Mouse (Mus musculus) heart, postnatal 10 days (tissue): ENCODE results near the gene BC030870. TPM values are rescaled to one million over a fixed set of nuclear protein-coding genes. Genes with fewer than 3 reads are reported as not detected.
"Not testable (repeated sequence)": the region's sequence is repeated elsewhere in the genome, so short reads cannot be mapped to it uniquely, and the experiment has no call there.

Experiments used
- DNase-seq, 2 experiments: peaks; one replicate each; pipeline ENCODE4 v3.0.0; 2021
- intact Hi-C: fragments of 180-260 bp; cut with DNase I; formaldehyde crosslinking; loops from one replicate; pipeline ENCODE4 v1.15.1; 2025
- total RNA-seq, 2 experiments: library from RNA; stranded (reverse); gene quantifications; 2 replicates each; pipeline ENCODE4 v1.2.3; 2021

The BC030870 gene
- not detected for total RNA-seq

DNA sequence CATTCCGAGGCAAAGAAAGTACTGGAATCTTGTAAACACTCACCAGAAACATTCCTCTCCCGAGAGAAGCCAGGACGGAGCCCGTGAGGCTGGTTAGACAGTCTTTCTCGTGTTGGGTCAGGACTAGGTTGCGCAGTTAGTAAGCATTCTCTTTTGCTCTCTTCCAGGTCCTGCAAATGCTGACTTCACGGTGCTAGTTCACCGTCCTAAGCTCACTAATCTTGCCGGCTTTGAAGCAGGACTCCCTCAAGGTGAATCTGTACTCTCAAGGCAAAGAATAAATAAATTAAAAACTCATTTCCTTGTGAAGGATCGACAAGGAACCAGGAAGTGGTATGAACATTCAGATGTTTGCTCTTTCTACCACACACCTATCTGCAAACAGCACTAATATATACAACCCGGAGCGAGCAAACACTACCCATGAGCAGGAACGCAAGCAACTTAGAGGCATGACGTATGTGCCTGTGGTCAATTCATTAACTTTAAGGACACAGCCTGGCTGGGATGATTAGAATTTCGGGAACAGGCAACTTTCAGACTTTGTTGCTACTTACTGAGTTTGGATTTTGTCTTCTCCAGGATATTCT, at the start of gene BC030870:
TSS of gene BC030870 (minus strand) at position 365 of the 590 bp plus-strand sequence.
- no peak for DNase-seq

GRCm38 (mm10) chr8:65174746-65175476, 45.5 kb upstream of the BC030870 start:
- intact Hi-C loops, result no loop called here
- no peak for DNase-seq

More for the DNA sequence above, at the start of gene BC030870:
- intact Hi-C loops, result no loop called here

- DNase-seq, result no peak
- intact Hi-C loops, result no loop called here
Measured at GRCm38 (mm10) chr8:65169184-65169583, 39.8 kb upstream of the BC030870 start.

GRCm38 (mm10) chr8:65160676-65161075, 31.3 kb upstream of the BC030870 start:
- intact Hi-C loops, result not testable (repeated sequence)

GRCm38 (mm10) chr8:65159096-65159748, 29.9 kb upstream of the BC030870 start:
- DNase-seq, result no peak
- intact Hi-C loops, result no loop called here

More at GRCm38 (mm10) chr8:65160676-65161075, 31.3 kb upstream of the BC030870 start:
- DNase-seq, result not testable (repeated sequence)

DNA sequence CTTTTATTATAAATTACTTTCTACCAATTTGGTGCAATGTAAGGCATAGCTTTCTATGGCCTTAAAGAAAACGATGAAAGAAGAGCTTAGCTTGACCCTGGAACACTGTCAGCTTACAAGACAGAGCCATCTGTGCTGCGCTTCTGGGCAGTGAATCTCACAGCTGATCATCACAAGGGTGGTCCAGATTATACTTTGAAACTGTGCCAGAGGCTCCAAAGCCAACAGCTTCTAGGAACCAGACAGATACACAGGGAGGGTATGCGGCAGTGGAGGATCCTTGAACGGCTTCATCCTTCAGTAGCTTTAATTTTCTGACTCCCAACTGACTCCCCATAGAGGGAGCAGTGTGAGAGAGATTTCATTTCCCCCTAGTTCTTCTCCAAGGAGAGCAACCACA, 28.5 kb upstream of the BC030870 start:
- DNase-seq, result no peak
- intact Hi-C loops, result no loop called here

GRCm38 (mm10) chr8:65138830-65139466, 9.6 kb upstream of the BC030870 start:
- intact Hi-C loops, result loop anchor here (5.0 kb wide), 2 partner anchors 1298 to 1358 kb away; no protein-coding TSS in a partner anchor
- no peak for DNase-seq

- DNase-seq, result no peak
- intact Hi-C loops, result no loop called here
Measured at GRCm38 (mm10) chr8:65126454-65126853, 2.9 kb downstream of the BC030870 start.

DNA sequence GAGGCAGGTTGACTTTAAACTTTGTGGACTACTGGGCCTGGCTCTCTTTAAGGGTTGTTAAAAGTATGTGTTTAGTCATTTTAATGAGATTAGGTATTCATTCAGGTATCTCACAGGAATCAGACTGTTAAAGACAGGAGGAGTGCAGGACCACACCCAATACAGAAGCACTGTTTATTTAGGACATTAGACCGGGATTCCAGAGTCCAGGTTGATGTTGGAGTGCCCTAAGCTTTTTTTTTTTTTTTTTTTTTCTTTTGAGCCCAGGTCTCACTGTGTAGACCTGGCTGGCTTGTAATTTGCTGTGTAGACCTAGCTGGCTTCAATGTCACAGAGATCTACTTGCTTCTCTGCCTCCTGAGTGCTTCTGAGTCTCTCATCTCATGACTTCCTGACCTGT, 3.3 kb downstream of the BC030870 start:
- intact Hi-C loops, result no loop called here
- DNase-seq, result no peak

DNA sequence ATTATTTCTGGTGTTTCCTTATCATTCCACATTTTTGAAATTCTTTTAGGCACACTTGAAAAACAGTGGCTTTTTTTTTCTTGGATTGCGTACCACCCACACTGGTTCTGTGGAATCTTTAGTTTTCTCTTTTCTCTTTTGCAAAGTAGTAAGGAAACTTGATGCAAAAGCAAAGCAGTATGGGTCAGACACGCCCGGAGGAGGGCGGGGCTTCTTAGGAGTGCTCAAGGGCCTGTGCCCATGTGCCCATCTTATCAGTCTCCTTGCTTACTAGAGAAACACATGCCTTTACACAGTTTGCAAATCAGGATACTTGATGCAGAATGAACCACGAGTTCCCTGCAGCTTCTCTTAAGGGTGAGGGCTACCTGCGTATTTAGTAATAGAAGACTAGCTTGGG, 17.3 kb downstream of the BC030870 start:
- no peak for DNase-seq
- intact Hi-C loops, result no loop called here

DNA sequence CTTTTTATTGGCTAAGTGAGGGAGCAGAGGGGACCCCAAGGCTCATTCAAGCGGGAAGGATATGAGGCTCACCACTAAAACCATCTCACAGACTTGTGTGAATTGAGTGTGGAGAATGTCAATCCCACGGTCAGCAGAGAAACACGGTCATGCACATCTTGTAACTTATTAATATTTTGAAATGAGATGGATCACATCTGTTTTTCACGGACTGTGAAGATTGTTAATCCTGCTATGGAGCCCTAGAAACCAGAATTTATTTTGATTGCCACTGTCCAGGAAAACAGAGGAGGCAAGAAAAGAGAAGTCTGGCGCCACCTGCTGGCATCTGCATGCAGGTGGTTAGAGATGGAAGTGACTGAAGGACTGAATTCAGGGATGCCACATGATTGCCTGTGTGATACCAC, 19.1 kb downstream of the BC030870 start:
- peak; percentile 55 to 79 for DNase-seq
- intact Hi-C loops, result loop anchor here (1.0 kb wide), 2 partner anchors 88 to 147 kb away; no protein-coding TSS in a partner anchor

- intact Hi-C loops, result no loop called here
- no peak for DNase-seq
Measured at GRCm38 (mm10) chr8:65108936-65109335, 20.4 kb downstream of the BC030870 start.

DNA sequence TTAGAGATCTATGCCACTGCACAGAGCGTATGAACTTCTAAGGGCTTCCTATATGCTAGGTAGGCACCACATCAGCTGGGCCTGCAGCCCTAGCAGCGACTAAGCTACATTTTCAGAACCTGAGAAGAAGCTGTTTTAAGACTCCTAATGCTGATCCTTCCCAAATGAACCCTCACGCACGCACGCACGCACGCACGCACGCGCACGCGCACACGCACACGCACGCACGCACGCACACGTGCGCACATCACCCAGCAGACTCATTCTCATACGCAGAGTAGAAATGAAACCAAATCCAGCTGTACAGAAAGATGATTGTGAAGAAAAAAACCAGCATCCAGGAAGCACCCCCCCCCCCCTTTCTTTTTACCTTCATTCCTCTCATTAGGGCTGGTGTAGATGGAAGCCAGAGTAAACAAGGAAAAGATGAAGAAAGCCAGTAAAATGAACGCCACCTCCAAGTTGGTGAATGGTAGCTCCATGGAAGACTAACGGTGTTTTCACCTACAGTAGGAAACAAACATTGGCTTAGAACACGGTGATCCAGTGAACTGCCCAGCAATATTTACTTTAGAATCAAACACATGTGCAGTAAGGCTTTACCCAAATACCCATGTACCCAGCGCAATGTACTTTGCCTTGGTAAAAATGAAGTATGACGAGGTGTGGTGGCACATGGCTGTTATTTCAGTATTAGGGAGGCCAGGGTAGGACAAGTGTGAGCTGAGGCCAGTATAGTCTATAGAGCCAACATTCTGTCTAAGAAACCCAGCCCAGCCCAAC, 21.2 kb downstream of the BC030870 start:
- intact Hi-C loops, result no loop called here
- DNase-seq, result no peak

- intact Hi-C loops, result no loop called here
- DNase-seq, result no peak
Measured at GRCm38 (mm10) chr8:65104041-65104440, 25.3 kb downstream of the BC030870 start.

GRCm38 (mm10) chr8:65103632-65104031, 25.7 kb downstream of the BC030870 start:
- intact Hi-C loops, result no loop called here
- no peak for DNase-seq

DNA sequence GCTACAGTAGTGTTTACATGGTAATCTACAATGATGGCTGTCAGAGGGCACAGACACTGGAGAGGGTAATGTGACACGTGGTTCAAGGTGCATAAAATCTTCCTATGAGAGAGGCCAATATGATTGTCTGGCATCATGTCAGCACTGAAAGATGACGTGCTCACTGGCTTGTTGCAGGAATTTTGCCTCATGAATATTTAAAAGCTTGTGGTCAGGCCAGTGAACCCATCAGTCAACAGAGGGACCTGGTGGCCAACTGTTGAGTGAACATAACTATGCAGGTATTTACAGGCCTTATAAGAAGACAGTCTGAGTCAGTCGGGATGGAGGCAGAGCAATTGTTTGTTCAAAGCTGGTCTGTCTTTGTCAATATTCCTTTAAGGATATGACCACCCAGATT, 29.6 kb downstream of the BC030870 start:
- intact Hi-C loops, result no loop called here
- no peak for DNase-seq

- intact Hi-C loops, result no loop called here
- no peak for DNase-seq
Measured at GRCm38 (mm10) chr8:65097760-65098415, 31.5 kb downstream of the BC030870 start.

DNA sequence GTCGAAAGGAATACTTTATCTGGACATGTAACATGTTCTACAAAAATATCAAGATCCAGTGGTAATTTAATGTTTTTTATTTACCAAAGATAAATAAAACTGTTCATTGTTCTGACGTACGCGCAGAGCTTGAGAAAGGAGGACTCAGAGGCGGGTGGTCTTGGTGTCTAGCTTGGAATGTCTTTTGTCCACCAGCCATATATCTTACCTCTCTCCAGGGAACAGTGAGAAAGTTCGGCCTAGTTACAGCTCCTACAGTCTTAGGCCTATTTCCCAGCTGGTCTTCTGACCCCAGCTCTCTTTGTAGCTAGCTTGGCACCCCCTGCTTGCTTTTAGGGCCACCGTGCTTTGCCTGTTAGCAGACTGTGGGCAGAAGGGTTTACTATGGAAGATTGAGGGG, 39.6 kb downstream of the BC030870 start:
- no peak for DNase-seq
- intact Hi-C loops, result no loop called here

DNA sequence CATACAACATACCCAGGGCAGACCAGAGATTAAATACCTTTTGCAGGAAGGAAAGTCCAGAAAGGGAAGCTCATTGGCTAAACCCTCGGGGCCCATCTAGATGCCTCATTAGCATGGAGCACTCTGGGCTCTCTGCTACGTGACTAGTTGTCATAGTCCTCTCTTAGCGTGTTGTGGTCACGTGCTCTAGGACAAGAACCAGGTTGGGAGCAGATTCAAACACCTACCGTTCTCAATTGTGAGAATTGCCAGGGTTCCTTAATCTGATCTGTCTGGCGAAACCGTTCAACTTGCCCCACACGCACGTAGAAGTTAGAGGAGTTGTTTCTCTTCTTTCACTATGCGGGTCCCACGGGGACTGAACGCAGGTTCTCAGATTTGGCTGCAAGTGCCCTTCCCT, 41.2 kb downstream of the BC030870 start:
- intact Hi-C loops, result no loop called here
- DNase-seq, result no peak

DNA sequence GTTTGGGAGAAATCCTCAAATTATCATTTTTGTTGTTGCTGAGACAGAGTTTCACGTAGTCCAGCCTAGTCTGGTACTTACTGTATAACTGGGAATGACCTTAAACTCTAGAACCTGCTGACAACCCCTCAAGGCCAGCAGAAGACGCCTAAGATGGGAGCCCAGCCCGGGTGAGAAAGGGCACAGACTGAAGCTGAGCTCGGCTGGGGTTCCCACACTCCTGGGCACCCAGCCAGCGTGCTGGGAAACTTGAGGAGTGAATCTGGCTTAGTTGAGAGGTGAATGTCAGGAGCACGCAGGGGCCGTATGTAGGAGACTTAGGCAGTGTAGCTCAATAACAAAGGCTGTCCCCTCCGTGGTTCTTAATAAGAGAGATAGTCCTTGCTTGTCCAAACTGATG, 41.7 kb downstream of the BC030870 start:
- DNase-seq, result no peak
- intact Hi-C loops, result no loop called here
